Mouse (Mus musculus) kidney, adult 2 months (tissue): ENCODE results near the gene Dync1i1.

Source experiments
- CTCF ChIP-seq: fragments of 200-500 bp; conservative IDR thresholded peaks from 2 replicates; pipeline ENCODE4 v1.5.1; 2011; ENCODE audit warnings: low read depth, mild to moderate bottlenecking, control low read depth, low read length, moderate library complexity, mixed read lengths; ENCODE audit not compliant: insufficient read depth, insufficient read length
- POLR2A ChIP-seq: fragments of 200-500 bp; IDR thresholded peaks from one replicate; pipeline ENCODE4 v1.6.1; 2011; ENCODE audit warnings: low read depth, low read length, control low read depth

DNA sequence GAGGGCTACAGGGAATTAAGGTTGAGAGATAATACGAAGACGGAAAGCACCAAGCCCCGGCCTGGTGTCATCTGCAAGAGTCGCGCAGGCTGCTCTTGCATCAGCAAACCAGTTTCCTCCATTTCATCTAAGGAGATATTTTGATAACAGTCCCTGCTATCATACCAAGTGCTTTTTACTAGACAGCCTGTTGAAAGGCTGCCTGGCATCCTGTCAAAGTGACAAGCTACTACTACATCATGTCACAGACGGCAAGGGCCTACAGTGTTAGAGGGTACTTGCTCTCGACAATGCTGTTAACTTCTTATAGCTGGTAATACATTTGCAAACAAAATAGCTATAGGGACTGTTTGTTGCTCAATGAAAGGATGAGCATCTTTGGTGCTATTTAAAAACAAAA, 345.6 kb downstream of the Dync1i1 start:
- TF ChIP-seq CTCF = no peak
- no peak for TF ChIP-seq POLR2A
